Comparison of ENCODE assay signal across 33 mouse cellular contexts in the genomic region with DNA sequence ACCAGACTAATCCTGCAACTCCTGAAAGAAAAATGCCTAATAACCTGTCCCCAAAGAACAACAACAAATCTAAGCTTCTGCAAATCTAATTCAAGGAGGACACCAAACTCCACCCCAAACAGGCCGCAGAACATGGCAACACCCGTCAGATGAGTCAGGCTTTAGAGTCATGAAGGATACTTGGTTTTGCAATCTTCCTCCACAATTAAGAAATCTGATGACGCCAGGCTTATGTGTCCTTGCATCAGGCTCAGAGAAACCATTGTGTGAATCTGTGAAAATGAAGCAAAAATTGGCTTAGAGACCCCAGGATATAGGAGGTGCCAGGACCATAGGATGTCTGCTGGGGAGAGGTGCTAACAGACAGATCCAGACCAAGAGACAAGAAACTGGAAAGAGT.
DNase-seq lines count a peak whose midpoint lies in the region; ATAC-seq and TF ChIP-seq lines count a peak whose summit lies in the region.
"Had no signal": no experiment of that assay in that cellular context is flagged by ENCODE, and none has a peak within 500 bp of the region (broad histone marks: within the 10 kb centered on the region; RNA-seq: fewer than 3 reads in every experiment).

No protein-coding gene starts in this region.

- H3K9ac ChIP-seq in hindbrain, embryonic 12.5 days = no peak overlapping the region
- H3K9ac ChIP-seq: embryonic facial prominence, embryonic 13.5 days; forebrain, embryonic 15.5 days; heart, embryonic 15.5 days; hindbrain, embryonic 15.5 days; limb, embryonic 13.5 days; liver, embryonic 13.5 days; neural tube, embryonic 12.5 days had no signal

- WGBS in hindbrain, embryonic 12.5 days = 93% methylated on average over 3 of the region's 3 CpGs
- WGBS in hindbrain, embryonic 10.5 days = 90% methylated on average over 3 of the region's 3 CpGs

- intact Hi-C loops in heart, postnatal 25 days (cut with DNase I) = no loop called here

- no peaks in the 10 kb centered on the region for H3K27me3 ChIP-seq in hindbrain, embryonic 12.5 days
- no peaks in the 10 kb centered on the region for H3K27me3 ChIP-seq in hindbrain, embryonic 10.5 days (ENCODE audit: insufficient read depth, poor library complexity, severe bottlenecking)
- H3K27me3 ChIP-seq: embryonic facial prominence, embryonic 13.5 days; forebrain, embryonic 15.5 days; heart, embryonic 15.5 days; hindbrain, embryonic 15.5 days; limb, embryonic 13.5 days; liver, embryonic 13.5 days; neural tube, embryonic 12.5 days had no signal

- TF ChIP-seq POLR2A in bone marrow macrophage, adult 2 months (IDR thresholded peaks at IDR 0.05; ENCODE audit: borderline replicate concordance, low read depth, low read length) = no peak

- H3K4me2 ChIP-seq in hindbrain, embryonic 12.5 days (replicated peaks) = no peak overlapping the region
- H3K4me2 ChIP-seq: embryonic facial prominence, embryonic 13.5 days; forebrain, embryonic 15.5 days; heart, embryonic 15.5 days; hindbrain, embryonic 15.5 days; limb, embryonic 13.5 days; liver, embryonic 13.5 days; midbrain, embryonic 11.5 days; neural tube, embryonic 12.5 days had no signal

- no peak for TF ChIP-seq CTCF in bone marrow macrophage, adult 2 months (IDR thresholded peaks at IDR 0.05; ENCODE audit: low read depth, low read length)

- no peak overlapping the region for H3K4me3 ChIP-seq in bone marrow macrophage, adult 2 months (ENCODE audit: insufficient read depth, low read length)
- no peak overlapping the region for H3K4me3 ChIP-seq in hindbrain, embryonic 12.5 days
- H3K4me3 ChIP-seq in hindbrain, embryonic 10.5 days = no peak overlapping the region
- H3K4me3 ChIP-seq: embryonic facial prominence, embryonic 13.5 days; forebrain, embryonic 10.5 days; forebrain, embryonic 15.5 days; heart, embryonic 15.5 days; hindbrain, embryonic 15.5 days; layer of hippocampus, adult 2 months; left cerebral cortex, adult 2 months; limb, embryonic 13.5 days; liver, embryonic 13.5 days; neural tube, embryonic 12.5 days had no signal

- H3K9me3 ChIP-seq in hindbrain, embryonic 12.5 days (replicated peaks) = no peaks in the 10 kb centered on the region
- no peaks in the 10 kb centered on the region for H3K9me3 ChIP-seq in hindbrain, embryonic 10.5 days
- H3K9me3 ChIP-seq: embryonic facial prominence, embryonic 13.5 days; forebrain, embryonic 10.5 days; forebrain, embryonic 15.5 days; heart, embryonic 15.5 days; hindbrain, embryonic 15.5 days; limb, embryonic 13.5 days; liver, embryonic 13.5 days; neural tube, embryonic 12.5 days had no signal

- DNase-seq in adrenal gland, adult 2 months = peak; percentile 20
- no peak for DNase-seq in adrenal gland, postnatal 25 days
- DNase-seq in heart, adult 18-20 months = peak; percentile 1 to 7
- DNase-seq in heart, postnatal 25 days (ENCODE audit: low spot score) = no peak
- peak; percentile 3 for DNase-seq in 3134 (ENCODE audit: extremely low read depth, insufficient read length, low spot score)
- no peak for DNase-seq in hindbrain, embryonic 10.5 days (ENCODE audit: low spot score)
- DNase-seq: cerebellum, adult 18-20 months; cerebellum, postnatal 10 days; gastrocnemius, postnatal 25 days; heart, postnatal 4 days; kidney, adult 11 months; kidney, postnatal 36 days; liver, embryonic 13.5 days; lung, postnatal 10 days; right cerebral cortex, adult 18-20 months; right cerebral cortex, postnatal 4 days; thymus, adult 2 months; thymus, postnatal 36 days had no signal

- H3K4me1 ChIP-seq in bone marrow macrophage, adult 2 months (ENCODE audit: control insufficient read depth, insufficient read depth, low read length) = peaks cover 10% of the 10 kb centered on the region
- no peaks in the 10 kb centered on the region for H3K4me1 ChIP-seq in hindbrain, embryonic 12.5 days
- no peaks in the 10 kb centered on the region for H3K4me1 ChIP-seq in hindbrain, embryonic 10.5 days (replicated peaks)
- H3K4me1 ChIP-seq: embryonic facial prominence, embryonic 13.5 days; forebrain, embryonic 10.5 days; forebrain, embryonic 15.5 days; heart, embryonic 15.5 days; hindbrain, embryonic 15.5 days; limb, embryonic 13.5 days; liver, embryonic 13.5 days; neural tube, embryonic 12.5 days had no signal

- H3K36me3 ChIP-seq in hindbrain, embryonic 12.5 days = no peaks in the 10 kb centered on the region
- H3K36me3 ChIP-seq in hindbrain, embryonic 10.5 days = no peaks in the 10 kb centered on the region
- H3K36me3 ChIP-seq: embryonic facial prominence, embryonic 13.5 days; forebrain, embryonic 10.5 days; forebrain, embryonic 15.5 days; heart, embryonic 15.5 days; hindbrain, embryonic 15.5 days; limb, embryonic 13.5 days; liver, embryonic 13.5 days; neural tube, embryonic 12.5 days had no signal

- peak overlapping the region; percentile 50 for H3K27ac ChIP-seq in bone marrow macrophage, adult 2 months (ENCODE audit: insufficient read depth, low read depth, low read length)
- H3K27ac ChIP-seq in hindbrain, embryonic 12.5 days = no peak overlapping the region
- no peak overlapping the region for H3K27ac ChIP-seq in hindbrain, embryonic 10.5 days
- H3K27ac ChIP-seq: embryonic facial prominence, embryonic 13.5 days; forebrain, embryonic 10.5 days; forebrain, embryonic 15.5 days; heart, embryonic 15.5 days; hindbrain, embryonic 15.5 days; layer of hippocampus, adult 2 months; left cerebral cortex, adult 2 months; limb, embryonic 13.5 days; liver, embryonic 13.5 days; neural tube, embryonic 12.5 days had no signal

- ATAC-seq in hindbrain, embryonic 12.5 days (ENCODE audit: low FRiP score) = no peak
- ATAC-seq: activated CD4-positive, CD25-positive, alpha-beta regulatory T cell, adult 4 months; forebrain, embryonic 15.5 days; inflammation-experienced regulatory T-cells, adult 6 months; midbrain, embryonic 16.5 days had no signal

Comparison
In these comparisons a context has a peak if more than half of its experiments do, and no peak if none do; other contexts are left out.
1. DNase-seq: peak in adrenal gland, adult 2 months (single experiment), heart, adult 18-20 months (2 of 2) and 3134 (single experiment); none in adrenal gland, postnatal 25 days (single experiment), heart, postnatal 25 days (single experiment) and hindbrain, embryonic 10.5 days (single experiment).